Mouse (Mus musculus) R1 (cell line): ENCODE measurements around the gene 0610009B22Rik.

Experiments
- DNase-seq: peaks from one replicate; pipeline ENCODE4 v3.0.0-alpha.2; 2018; ENCODE audit warnings: low read depth, low spot score

Gene 0610009B22Rik

GRCm38 (mm10) chr11:51661867-51662365 lies 26.8 kb downstream of the 0610009B22Rik start:
- no peak for DNase-seq

- peak; percentile 57 for DNase-seq
Observed at GRCm38 (mm10) chr11:51658705-51659104, 30.0 kb downstream of the 0610009B22Rik start.

- no peak for DNase-seq
Observed at GRCm38 (mm10) chr11:51658291-51658690, 30.4 kb downstream of the 0610009B22Rik start.

GRCm38 (mm10) chr11:51656798-51657521 lies 31.7 kb downstream of the 0610009B22Rik start:
- DNase-seq: no peak

GRCm38 (mm10) chr11:51654891-51655290 lies 33.8 kb downstream of the 0610009B22Rik start:
- DNase-seq: no peak

- DNase-seq: no peak
Observed at GRCm38 (mm10) chr11:51653736-51654135, 34.9 kb downstream of the 0610009B22Rik start.

- DNase-seq: no peak
Observed at GRCm38 (mm10) chr11:51652889-51653418, 35.7 kb downstream of the 0610009B22Rik start.

- DNase-seq: peak; percentile 79
Observed at GRCm38 (mm10) chr11:51650691-51651515, 37.8 kb downstream of the 0610009B22Rik start, which contains the start of the genes N4bp3 and D930048N14Rik. Gene N4bp3, minus strand, starts transcription at chr11:51650842. Gene D930048N14Rik, plus strand, starts transcription at chr11:51650954.

GRCm38 (mm10) chr11:51650261-51650660 lies 38.4 kb downstream of the 0610009B22Rik start:
- DNase-seq: peak; percentile 50

GRCm38 (mm10) chr11:51649889-51650199 lies 38.8 kb downstream of the 0610009B22Rik start:
- peak; percentile 63 for DNase-seq

- DNase-seq: peak; percentile 60
Observed at GRCm38 (mm10) chr11:51649111-51649888, 39.4 kb downstream of the 0610009B22Rik start.

GRCm38 (mm10) chr11:51648566-51648965 lies 40.1 kb downstream of the 0610009B22Rik start:
- peak; percentile 89 for DNase-seq

GRCm38 (mm10) chr11:51646751-51647667 lies 41.7 kb downstream of the 0610009B22Rik start:
- peak; percentile 87 for DNase-seq

GRCm38 (mm10) chr11:51646245-51646644 lies 42.4 kb downstream of the 0610009B22Rik start:
- no peak for DNase-seq

GRCm38 (mm10) chr11:51645293-51645692 lies 43.4 kb downstream of the 0610009B22Rik start:
- DNase-seq: no peak

- DNase-seq: no peak
Observed at GRCm38 (mm10) chr11:51644217-51644616, 44.5 kb downstream of the 0610009B22Rik start.

- no peak for DNase-seq
Observed at GRCm38 (mm10) chr11:51643761-51644160, 44.9 kb downstream of the 0610009B22Rik start.

GRCm38 (mm10) chr11:51643202-51643601 lies 45.5 kb downstream of the 0610009B22Rik start:
- DNase-seq: peak; percentile 58

- DNase-seq: no peak
Observed at GRCm38 (mm10) chr11:51640748-51641147, 47.9 kb downstream of the 0610009B22Rik start.

- DNase-seq: no peak
Observed at GRCm38 (mm10) chr11:51638497-51638896, 50.2 kb downstream of the 0610009B22Rik start.
